Mouse (Mus musculus) NIH3T3 (cell line): ENCODE measurements at regions not wholly inside any gene's neighbourhood (a gene's known extent, or its start where the extent isn't known, plus 50 kb on each side); places are given as distances from the start of the nearest gene placed in this dataset.

Source experiments
- DNase-seq: peaks from one replicate; pipeline ENCODE4 v3.0.0-alpha.2; 2012; ENCODE audit warnings: low read depth

DNA sequence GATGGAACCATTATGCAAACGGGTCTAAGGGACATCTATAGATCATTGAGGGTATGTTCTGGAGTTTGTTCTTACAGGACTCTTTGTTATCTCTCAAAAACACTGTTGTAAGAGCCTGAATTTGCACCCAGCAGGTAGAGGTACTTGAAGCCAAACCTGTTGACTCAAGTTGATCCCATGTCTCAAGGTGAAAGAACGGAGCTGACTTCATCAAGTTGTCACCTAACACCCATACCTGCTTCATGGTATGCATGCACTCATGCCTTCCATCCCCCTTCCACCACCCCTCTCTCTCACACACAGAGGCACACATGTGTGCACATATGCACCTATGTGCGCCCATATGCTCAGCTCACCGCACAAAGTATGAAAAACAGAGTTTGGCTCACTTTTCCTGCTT, 189.0 kb downstream of the Ttll7 start:
- DNase-seq, result no peak

- DNase-seq, result peak; percentile 39
Measured at GRCm38 (mm10) chr3:147042911-147043310, 190.7 kb downstream of the Ttll7 start.

GRCm38 (mm10) chr3:147046634-147047033, 194.5 kb downstream of the Ttll7 start:
- DNase-seq, result peak; percentile 45

- DNase-seq, result no peak
Measured at GRCm38 (mm10) chr3:147054157-147054838, 202.1 kb downstream of the Ttll7 start.

- peak; percentile 28 for DNase-seq
Measured at GRCm38 (mm10) chr3:147057874-147058273, 205.7 kb downstream of the Ttll7 start.

GRCm38 (mm10) chr3:147060659-147061058, 208.5 kb downstream of the Ttll7 start:
- DNase-seq, result no peak

GRCm38 (mm10) chr3:147062451-147062850, 210.3 kb downstream of the Ttll7 start:
- no peak for DNase-seq

DNA sequence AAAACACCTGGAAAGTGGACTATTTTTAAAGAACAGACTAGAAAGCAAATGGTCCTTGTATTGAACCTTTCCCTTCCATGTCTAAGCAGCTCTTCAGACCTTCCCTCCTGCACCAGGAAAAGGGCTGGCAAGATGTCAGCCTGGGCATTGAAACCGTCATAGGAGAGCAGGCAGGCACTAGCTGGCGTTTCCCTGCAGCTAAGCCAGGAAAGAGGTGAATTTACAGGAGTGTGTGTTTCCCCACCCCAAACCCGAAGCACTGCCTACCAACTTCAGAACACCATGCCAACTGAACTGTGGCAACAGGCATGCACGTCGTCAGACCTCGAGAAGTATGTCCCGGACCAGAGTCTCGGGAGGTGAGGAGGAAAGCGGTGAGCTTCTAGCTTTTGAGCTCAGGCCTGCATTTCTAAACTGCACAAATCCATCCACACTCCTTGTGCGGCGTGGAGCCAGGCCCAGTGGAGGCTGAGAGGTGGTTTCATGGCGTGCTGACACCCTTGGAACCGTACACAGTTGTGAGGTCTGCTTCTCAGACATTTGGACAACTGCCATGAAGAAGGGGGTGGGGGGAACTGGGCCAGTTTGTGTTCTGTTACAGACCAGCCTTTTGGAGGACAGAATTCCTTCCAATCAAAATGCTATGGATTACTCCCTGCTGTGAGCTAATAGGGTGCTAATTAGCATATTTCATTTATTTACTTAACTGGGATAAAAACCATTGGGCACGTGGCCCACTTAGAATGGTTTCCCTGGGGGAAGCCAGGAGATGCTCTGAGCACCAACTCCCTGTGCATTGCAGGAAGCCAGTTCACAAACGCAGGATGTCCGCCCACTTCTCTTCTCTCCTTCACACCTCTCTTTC, 211.6 kb downstream of the Ttll7 start:
- DNase-seq, result peak; percentile 55

GRCm38 (mm10) chr3:147064443-147064868, 212.3 kb downstream of the Ttll7 start:
- no peak for DNase-seq

DNA sequence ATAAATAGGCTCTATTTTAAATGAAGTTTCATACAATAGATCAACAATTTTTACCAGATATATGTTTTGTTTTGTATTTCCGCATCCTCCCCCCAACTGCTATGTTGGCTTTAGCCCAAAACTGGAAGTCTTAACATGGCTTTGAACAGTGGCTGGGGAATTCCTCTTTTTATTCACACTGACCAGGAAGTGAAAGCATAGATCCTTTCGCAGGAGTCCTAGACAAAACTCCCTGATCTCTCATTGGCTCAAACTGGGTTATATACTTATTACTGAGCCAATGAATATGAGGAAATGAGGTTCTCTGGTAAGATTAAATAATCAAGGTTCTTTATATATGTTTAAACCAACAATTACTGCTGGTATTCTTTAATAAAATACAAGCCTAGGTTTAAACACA, 218.8 kb downstream of the Ttll7 start:
- DNase-seq, result no peak

DNA sequence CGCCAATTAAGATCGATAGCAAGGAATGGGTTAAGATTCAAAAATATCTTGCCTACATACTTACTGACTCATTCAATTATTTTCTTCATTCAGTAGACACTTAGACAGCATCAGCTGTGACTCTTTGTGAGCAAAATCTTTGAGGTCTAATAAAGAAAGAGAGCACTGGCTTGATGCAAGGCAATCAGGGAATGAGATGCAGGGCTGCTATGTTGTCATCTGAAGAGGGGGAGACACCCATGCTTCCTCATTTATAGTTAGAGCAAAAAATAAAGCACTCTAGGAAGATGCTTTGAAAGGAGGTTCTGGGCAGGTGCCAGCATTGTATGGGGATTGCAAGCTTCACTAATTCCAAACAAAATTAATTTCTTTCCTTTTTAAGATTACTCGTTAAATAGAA, 228.0 kb downstream of the Ttll7 start:
- no peak for DNase-seq

GRCm38 (mm10) chr3:147080768-147081448, 228.7 kb downstream of the Ttll7 start:
- DNase-seq, result no peak

- no peak for DNase-seq
Measured at GRCm38 (mm10) chr3:147081763-147082162, 229.6 kb downstream of the Ttll7 start.

DNA sequence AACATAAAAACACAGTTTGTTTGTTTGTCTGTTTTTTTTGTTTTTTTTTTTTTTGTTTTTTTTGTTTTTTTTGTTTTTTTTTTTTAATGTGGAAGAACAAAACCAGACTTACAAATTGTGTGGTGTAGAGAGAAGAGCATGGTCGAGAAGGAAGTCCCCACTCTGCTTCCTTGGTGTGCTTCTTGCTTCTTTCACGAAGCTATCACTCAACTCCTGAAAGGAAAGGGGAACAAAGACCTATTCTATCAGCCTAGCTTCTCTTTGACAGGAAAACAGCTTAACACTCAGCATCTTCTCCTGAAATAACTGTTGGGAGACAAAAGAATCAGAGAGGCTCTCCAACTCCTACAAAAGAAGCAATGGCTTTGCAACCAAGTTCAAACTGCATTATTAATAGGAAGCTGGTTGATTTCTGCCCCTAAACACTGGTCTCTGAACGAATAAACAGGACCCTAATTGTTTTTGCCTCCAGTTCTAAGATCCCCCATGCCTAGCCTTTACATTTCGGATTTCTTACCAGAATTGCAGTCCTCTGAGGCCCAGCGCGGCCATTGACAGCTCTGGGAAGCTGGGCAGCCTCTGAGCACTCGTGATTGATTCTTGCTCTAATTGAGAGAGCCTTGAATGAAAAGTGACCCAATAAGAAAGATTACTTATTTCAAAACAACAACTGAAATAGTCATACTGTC, 230.2 kb downstream of the Ttll7 start:
- no peak for DNase-seq

DNA sequence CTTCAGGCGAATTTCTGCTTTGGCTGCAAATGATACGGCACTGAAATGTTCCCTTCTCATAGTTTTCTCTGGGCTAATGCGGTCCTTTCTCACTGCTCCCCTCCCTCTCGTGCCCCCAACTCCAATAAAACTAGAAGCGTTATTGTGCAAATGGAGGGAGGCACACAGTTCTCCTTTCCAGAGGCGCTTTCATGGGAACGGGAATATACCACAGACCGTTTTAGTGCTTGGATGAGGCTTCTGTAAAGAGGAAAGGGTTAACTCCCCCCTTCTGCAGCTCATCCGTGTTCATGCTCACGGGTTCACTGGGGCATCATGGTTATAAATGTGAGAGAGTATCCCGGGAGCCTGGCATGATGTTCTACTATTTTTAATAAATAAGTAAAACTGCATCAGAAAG, 231.2 kb downstream of the Ttll7 start:
- DNase-seq, result no peak

DNA sequence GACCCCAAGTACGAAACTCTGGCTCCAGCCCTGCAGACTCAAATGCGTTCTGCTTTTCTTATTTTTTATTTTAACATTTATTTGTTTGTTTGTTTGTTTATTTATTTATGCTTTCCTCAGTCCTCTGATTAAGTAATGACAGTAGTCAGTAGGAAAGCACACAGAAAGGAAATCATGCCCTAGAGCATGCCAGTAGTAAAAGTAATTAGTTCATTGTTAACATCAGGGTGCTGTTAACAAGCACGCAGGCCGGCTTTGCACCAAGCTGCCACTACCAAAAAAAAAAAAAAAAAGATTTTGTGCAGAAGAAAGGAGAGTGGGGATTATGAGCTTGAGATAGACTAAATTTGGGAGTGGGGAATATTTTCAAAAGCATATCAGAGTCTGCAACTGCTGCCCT, 231.7 kb downstream of the Ttll7 start:
- DNase-seq, result no peak

DNA sequence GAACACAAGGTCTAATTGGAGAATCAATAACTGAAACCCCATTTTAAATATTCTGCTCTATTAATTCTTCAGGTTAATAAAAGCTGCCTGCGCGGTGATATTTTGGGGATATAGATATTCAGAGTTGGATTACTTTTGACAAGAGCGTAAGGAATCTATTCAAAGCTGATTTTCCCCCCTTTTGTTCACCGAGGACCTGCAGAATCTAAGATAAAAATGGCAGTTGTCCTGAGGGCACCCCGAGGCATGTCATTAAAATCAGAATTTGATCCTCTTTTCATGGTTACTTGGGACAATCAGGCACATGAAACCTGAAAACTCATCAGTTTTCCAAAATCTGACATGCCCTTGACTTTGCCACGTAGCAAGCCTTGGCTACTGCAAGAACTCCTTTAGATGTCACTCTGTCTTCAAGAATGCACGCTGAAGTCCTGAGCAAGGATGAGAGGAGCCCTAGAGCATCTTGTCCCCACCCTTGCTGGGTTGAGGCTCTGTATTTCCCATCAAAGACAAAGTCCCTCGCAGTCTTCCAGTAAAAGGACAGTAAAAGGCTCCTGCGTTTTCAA, 232.5 kb downstream of the Ttll7 start:
- no peak for DNase-seq

- DNase-seq, result no peak
Measured at GRCm38 (mm10) chr3:147088171-147088570, 236.0 kb downstream of the Ttll7 start.

DNA sequence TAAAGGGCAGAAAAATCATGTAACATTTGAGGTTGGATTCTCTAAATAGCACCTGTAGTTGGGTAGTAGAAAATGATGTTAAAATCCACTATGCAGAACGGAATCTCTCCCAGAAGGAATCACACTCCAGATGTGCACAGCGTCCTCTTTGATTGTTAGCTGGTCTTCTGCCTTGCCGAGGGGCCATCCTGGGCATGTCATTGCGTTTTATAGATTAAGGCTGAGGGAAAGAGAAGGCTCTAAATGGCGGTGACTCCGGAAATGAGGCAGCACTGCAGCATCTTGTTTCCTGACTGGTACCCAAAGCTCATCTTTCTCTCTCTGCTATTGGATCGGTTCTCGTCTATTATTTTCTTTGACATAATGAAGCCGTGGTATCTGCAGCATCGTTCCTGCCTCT, 237.5 kb downstream of the Ttll7 start:
- DNase-seq, result no peak

DNA sequence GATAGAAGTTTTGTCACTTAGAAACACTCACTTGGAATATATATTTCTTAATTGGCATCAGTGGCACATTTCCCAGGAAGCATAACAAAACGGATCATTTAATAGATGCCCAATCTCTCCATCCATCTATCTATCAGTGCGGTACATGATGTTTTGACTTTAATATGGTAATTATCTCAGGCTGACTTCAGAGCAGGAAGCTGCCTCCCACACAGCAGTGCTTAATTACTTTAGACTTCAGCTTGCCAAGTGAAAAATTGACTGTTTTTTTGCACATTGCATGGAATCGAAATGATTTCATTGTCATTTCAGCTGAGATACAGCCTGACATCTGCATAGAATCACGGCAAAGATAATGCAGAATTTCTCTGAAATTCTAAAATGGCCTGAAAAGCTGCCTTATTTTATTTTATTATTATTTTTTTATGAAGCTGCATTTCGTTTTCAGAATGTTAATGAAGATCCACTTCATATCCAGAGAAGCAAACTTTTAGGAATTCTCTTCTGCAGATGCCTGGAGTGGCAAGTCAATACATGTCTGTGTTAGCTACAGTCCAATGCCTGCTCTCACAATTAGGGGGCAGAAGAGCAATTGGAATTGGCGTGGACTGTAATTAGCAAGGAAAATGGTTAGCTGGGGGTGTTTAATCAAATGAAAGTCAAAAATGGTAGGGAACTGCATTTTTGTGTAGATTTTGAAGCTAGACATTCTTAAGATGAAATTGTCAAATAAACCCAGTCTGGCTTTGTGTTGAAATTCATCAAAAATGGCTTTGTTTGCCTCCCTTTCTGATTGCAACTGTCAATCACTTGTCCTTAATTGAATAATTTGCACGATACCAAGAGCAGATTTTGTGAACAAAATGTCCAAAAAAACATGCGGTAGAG, 240.3 kb downstream of the Ttll7 start:
- peak; percentile 27 for DNase-seq

DNA sequence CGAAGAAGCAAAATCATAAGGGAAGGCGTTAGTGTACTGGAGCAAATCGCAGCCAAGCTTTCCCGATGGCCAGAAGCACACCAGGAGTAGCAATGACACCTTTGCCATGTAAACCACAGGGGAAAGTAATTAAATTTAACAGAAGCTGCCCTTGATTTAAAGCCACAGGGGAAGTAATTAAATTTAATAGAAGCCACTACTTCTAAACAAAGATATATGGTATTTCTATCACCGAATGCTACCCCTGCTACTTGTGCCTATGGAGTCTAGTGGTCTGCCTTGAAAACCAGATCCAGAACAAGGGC, 240.9 kb downstream of the Ttll7 start:
- no peak for DNase-seq
